Mouse (Mus musculus) lung, embryonic 16.5 days (tissue): ENCODE measurements around the gene Ndufb11. TPM values are rescaled to one million over a fixed set of nuclear protein-coding genes. Genes with fewer than 3 reads are reported as not detected.

ENCODE experiments used
- ATAC-seq: fragments of 200-750 bp; cut with Nextera tagmentation; 2 replicates; pipeline ENCODE4 v1.8.0; 2017; ENCODE audit warnings: low read depth, mild to moderate bottlenecking, moderate library complexity
- H3K27ac ChIP-seq: fragments of 300-500 bp; sonication (generic); 2 replicates; pipeline ENCODE4 v1.5.1; 2014; ENCODE audit warnings: mild to moderate bottlenecking, control low read depth, low read length
- H3K27me3 ChIP-seq: fragments of 300-500 bp; sonication (generic); 2 replicates; pipeline ENCODE4 v1.6.1; 2014; ENCODE audit warnings: low read depth, low read length, mixed read lengths; ENCODE audit not compliant: control insufficient read depth, insufficient read depth
- H3K36me3 ChIP-seq: fragments of 300-500 bp; sonication (generic); 2 replicates; pipeline ENCODE4 v1.6.1; 2014; ENCODE audit warnings: low read length; ENCODE audit not compliant: control insufficient read depth, insufficient read depth
- H3K4me1 ChIP-seq: fragments of 300-500 bp; sonication (generic); replicated peaks from 2 replicates; pipeline ENCODE4 v1.6.1; 2014; ENCODE audit warnings: low read length, mixed read lengths; ENCODE audit not compliant: control insufficient read depth, insufficient read depth
- H3K4me2 ChIP-seq: fragments of 300-500 bp; sonication (generic); 2 replicates; pipeline ENCODE4 v1.6.1; 2014; ENCODE audit warnings: low read depth, low read length, control low read depth
- H3K4me3 ChIP-seq: fragments of 300-500 bp; sonication (generic); 2 replicates; pipeline ENCODE4 v1.5.1; 2014; ENCODE audit warnings: mild to moderate bottlenecking, low read length, control low read depth
- H3K9ac ChIP-seq: fragments of 300-500 bp; sonication (generic); 2 replicates; pipeline ENCODE4 v1.6.1; 2014; ENCODE audit warnings: low read length, control low read depth
- H3K9me3 ChIP-seq: fragments of 300-500 bp; sonication (generic); 2 replicates; pipeline ENCODE4 v1.6.1; 2016; ENCODE audit warnings: low read length; ENCODE audit not compliant: control insufficient read depth
- WGBS: fragments of 180-500 bp; shearing (Covaris S2); extraction: QIAGEN DNeasy Blood & Tissue Kit; methylation state at CpG from one replicate; pipeline ENCODE4 v1.1.7; 2014; 5-methylcytosine and 5-hydroxymethylcytosine counted together
- polyA plus RNA-seq: library from polyadenylated mRNA; unstranded; fragments of >200 nt; fragmentation: Nextera tagmentation; extraction: Ambion mirVana; gene quantifications from 2 replicates; pipeline ENCODE4 v1.2.1, GENCODE M21; 2015

The Ndufb11 gene
- 253 and 258 TPM in 2 replicates for polyA plus RNA-seq

DNA sequence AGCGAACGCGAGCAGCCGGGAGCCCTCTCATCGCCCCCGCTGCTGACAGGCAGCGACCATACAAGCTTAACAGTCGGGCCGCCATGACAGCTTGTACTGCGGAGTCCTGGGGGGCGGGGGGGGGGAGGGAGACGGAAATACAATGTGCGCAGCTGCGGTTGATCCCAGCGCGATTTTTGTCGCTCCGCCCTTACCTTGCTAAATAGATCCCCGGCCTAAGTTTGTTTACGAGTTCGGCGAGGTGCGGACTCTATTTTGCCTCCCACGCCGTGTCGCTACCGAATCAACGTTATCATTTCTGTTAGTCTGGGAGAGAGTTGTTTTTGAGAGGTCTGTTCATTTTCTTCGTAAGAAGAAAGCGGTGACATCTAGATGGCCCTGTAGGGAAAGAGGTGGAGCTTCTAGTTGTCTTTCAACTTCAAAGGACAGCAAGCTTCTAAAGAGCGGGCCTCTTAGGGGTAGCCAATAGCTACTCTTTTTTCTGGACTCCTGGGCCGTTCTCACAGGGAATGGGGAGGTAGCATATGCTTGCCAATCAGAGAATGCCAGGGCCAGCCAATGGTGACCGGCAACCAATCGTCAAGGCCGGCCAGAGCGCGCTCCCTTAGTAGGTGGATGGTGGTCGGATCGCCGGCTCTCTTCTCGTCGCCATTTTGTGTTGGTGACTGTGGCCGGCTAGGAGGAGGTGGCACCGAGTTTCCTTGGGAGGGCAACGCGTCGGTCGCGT is at the start of gene Ndufb11, which contains the start of gene Rbm10:
Ndufb11 (minus strand) TSS at position 444 of the 727 bp plus-strand sequence.
Rbm10 (plus strand) TSS at position 328 of the 727 bp plus-strand sequence.
- Histone ChIP-seq H3K36me3 (peaks cover 4% of the 10 kb centered on the region; the same call in 1 of the 2 replicates), H3K27me3 (no peaks in the 10 kb centered on the region), H3K9ac (peak within 1 kb of the TSS; percentile 79), H3K27ac (peak within 1 kb of the TSS; percentile 90), H3K4me3 (peak within 1 kb of the TSS; percentile 67), H3K4me2 (peak within 1 kb of the TSS; percentile 58), H3K9me3 (no peaks in the 10 kb centered on the region), H3K4me1 (peaks cover 6% of the 10 kb centered on the region; the same call in 1 of the 2 replicates)
- 9% methylated on average over 47 of the region's 49 CpGs for WGBS
- peak; percentile 98 for ATAC-seq

DNA sequence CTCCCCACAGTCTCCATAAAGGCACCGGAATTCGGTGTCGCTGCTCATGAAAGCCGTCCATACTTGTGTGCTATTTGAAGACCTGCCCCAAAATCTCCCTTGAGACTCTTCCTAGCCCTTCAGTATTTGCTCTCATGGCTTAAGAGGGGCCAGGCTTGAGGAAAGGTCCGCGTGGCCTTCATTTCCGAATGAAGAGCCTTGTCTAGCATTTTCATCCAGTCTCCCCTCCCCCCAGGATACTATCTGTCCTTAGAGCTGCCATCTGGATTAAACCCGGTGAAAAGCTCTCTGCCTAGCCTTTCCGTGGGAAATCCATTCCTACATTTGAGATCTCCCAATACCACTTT is 46.0 kb upstream of the Ndufb11 start:
- peak overlapping the region; percentile 61 for H3K4me2 ChIP-seq
- WGBS: 17% methylated on average over 9 of the region's 9 CpGs
- H3K27ac ChIP-seq: peak overlapping the region; percentile 61
- no peaks in the 10 kb centered on the region; the same call in 1 of the 2 replicates for H3K4me1 ChIP-seq
- no peaks in the 10 kb centered on the region for H3K27me3 ChIP-seq
- H3K9ac ChIP-seq: peak overlapping the region; percentile 82
- peak overlapping the region; percentile 68 for H3K4me3 ChIP-seq
- H3K36me3 ChIP-seq: peaks cover 2% of the 10 kb centered on the region; the same call in 1 of the 2 replicates
- ATAC-seq: peak; percentile 6
- no peaks in the 10 kb centered on the region for H3K9me3 ChIP-seq

DNA sequence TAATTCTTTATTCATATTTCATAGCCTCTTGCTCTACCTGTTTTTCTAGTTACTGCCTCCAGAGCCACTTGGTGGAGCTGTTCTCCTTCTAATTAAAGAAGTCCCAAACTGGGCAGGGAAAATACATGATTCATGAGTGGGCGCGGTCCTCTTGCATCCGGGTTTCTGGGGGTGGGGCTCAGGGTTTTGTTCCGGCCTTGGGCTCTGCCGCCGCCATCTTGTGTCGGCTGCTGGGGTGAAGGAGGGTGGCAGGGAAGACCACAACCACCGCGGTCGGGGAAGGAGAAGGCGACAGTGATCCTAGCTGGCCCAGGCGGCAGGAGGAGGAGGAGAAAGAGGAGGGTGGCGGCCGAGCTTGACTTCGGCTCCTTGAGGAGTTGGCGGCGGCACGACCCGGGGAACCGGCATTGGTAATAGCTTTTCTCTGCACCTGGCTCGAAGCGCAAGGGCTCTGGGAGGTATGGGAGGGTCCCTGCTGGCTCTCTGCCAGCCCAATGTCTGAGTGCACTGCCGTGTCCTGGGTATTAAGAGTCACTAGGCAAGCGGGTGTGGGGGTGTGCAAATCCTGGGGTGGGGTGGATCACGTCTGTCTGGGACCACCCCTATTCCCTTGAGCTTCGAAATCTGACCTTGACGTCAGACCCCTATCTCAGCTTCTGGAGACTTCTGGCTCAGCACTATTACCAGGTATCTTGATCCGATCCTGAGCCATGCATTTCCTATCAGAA is 45.5 kb upstream of the Ndufb11 start:
- Histone ChIP-seq H3K4me3 (peak overlapping the region; percentile 68), H3K4me2 (peak overlapping the region; percentile 61), H3K9me3 (no peaks in the 10 kb centered on the region), H3K36me3 (peaks cover 2% of the 10 kb centered on the region; the same call in 1 of the 2 replicates), H3K4me1 (no peaks in the 10 kb centered on the region; the same call in 1 of the 2 replicates), H3K27me3 (no peaks in the 10 kb centered on the region), H3K27ac (peak overlapping the region; percentile 61), H3K9ac (peak overlapping the region; percentile 82)
- 11% methylated on average over 28 of the region's 28 CpGs for WGBS
- ATAC-seq: peak; percentile 87

DNA sequence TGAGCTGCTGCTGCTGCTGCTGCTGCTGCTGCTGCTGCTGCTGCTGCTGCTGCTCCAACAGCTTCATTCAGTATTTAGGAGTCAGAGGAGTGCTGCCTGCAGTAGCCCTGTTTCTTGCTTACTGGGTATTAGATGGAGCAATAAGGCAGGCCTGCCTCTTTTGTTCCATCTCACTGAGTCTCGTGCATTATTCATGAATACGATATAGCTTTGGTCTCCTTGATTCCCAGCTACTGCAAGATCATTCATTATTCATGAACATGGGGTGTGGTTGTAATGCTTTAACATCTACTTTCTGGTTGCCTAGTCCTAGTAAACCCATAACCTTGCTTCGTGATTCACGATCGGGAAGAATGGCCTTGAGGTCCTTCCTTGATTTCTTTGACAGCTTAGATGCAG is 44.9 kb upstream of the Ndufb11 start:
- no peak overlapping the region for H3K27ac ChIP-seq
- ATAC-seq: no peak
- no peak overlapping the region for H3K9ac ChIP-seq
- peaks cover 2% of the 10 kb centered on the region; the same call in 1 of the 2 replicates for H3K36me3 ChIP-seq
- no peaks in the 10 kb centered on the region; the same call in 1 of the 2 replicates for H3K4me1 ChIP-seq
- no peaks in the 10 kb centered on the region for H3K27me3 ChIP-seq
- H3K9me3 ChIP-seq: no peaks in the 10 kb centered on the region
- 25% methylated on average over 5 of the region's 5 CpGs for WGBS
- no peak overlapping the region for H3K4me3 ChIP-seq
- H3K4me2 ChIP-seq: no peak overlapping the region

DNA sequence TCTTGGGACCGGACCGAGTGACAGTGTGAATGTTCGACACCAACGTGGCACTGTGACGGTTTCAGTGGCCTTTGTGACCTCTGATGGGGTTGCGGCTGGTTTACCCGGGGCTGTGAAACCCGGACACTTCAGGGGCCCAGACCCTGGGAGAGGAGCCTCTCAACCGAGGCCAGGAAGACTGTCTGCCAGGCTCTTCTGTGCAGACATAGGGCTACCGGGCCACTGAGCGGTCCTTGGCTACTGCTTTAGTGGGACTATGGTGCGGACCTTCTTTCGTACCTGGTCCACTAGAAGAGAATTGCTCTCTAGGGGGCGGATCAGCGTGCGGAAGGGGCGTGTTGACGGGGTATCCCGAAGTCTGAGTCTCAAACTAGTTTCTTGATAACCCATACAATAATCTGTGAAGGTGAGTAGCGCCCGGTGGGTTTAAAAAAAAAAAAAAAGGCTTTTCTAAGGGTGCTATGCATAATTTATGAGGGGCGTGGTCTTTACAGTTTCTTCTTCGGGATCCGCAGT is 41.5 kb upstream of the Ndufb11 start:
- ATAC-seq: no peak; the same call in 1 of the 2 replicates
- Histone ChIP-seq H3K27ac (no peak overlapping the region; the same call in 1 of the 2 replicates), H3K4me1 (no peaks in the 10 kb centered on the region; the same call in 1 of the 2 replicates), H3K36me3 (no peaks in the 10 kb centered on the region), H3K9ac (peak overlapping the region; percentile 71), H3K4me2 (peak overlapping the region; percentile 71), H3K4me3 (peak overlapping the region; percentile 58), H3K9me3 (no peaks in the 10 kb centered on the region), H3K27me3 (no peaks in the 10 kb centered on the region)
- 12% methylated on average over 24 of the region's 24 CpGs for WGBS

DNA sequence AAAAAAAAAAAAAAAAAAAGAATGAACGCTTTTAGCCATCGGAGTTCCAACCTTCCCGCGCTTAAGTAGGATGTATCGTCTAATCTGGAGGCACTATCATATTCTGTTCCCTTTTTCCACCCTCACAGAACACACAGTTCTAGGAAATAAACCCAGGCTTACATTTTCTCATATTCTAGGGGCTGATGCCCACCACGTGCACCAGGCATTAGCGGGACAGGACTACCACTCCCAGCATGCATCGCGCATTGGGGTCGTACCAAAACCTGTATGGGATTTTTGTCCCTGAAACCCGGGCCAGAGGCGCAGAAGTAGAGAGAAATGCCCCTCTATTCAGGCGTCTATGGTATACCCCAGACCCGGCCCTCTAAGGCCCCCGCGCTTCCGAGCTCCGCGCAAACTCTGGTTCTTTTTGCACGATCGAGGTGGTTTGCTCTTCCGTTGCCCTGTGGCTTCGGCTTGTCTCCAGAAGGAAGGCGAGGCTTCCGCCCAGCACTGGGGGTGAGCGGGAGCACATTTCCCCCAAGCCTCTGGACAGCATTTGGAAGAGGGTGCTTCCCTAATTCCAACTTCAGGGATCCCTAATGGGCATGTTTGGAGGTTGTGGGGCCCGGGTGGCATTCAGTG is 40.7 kb upstream of the Ndufb11 start, which contains the start of gene Uba1:
Uba1 (plus strand) TSS at position 301 of the 627 bp plus-strand sequence.
- Histone ChIP-seq H3K9me3 (no peaks in the 10 kb centered on the region), H3K4me2 (peak within 1 kb of the TSS; percentile 71), H3K36me3 (no peaks in the 10 kb centered on the region), H3K4me1 (no peaks in the 10 kb centered on the region), H3K4me3 (peak within 1 kb of the TSS; percentile 58), H3K27me3 (no peaks in the 10 kb centered on the region), H3K27ac (peak within 1 kb of the TSS; percentile 44; the same call in 1 of the 2 replicates), H3K9ac (peak within 1 kb of the TSS; percentile 71)
- WGBS: 15% methylated on average over 27 of the region's 27 CpGs
- peak; percentile 93 for ATAC-seq

DNA sequence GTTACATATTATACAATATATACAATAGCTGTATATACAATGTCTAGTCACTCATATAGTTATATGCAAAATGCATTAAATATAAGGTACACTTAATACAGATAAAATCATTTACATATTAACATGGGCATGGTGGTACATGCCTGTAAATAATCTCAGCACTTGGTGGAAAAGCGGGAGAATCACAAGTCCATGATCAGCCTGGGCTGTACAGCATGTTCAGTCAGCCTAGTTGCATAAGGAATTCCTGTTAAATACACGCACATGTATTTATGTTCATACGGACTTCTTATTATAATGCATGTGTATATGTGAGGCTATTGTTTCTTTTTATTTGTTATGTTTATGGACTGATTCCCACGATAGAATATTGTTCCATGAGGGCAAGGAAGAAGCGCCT is 40.2 kb upstream of the Ndufb11 start:
- Histone ChIP-seq H3K36me3 (no peaks in the 10 kb centered on the region), H3K4me2 (peak overlapping the region; percentile 71), H3K27me3 (no peaks in the 10 kb centered on the region), H3K4me1 (no peaks in the 10 kb centered on the region), H3K27ac (no peak overlapping the region), H3K4me3 (peak overlapping the region; percentile 58), H3K9me3 (no peaks in the 10 kb centered on the region), H3K9ac (no peak overlapping the region)
- ATAC-seq: no peak
- 22% methylated on average over 5 of the region's 5 CpGs for WGBS

DNA sequence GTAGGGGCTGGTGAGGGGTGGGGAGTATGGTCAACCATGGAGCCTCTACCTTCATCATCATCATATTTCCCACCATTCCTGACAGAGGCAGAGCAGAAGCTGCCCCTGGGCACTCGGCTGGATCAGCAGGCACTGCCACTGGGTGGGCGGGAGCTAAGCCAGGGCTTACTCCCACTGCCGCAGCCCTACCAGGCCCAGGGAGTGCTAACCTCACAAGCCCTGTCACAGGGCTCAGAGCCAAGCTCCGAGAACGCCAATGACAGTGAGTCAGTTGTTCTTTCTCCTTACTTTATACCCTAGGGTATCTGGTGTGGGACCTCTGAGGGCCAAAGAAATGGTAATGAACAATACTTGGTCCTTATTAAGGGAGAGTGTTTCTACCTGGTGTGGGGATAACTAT is 27.4 kb upstream of the Ndufb11 start:
- Histone ChIP-seq H3K36me3 (peaks cover 19% of the 10 kb centered on the region), H3K9me3 (no peaks in the 10 kb centered on the region)
- no peak for ATAC-seq

More for the DNA sequence above, 27.4 kb upstream of the Ndufb11 start:
- Histone ChIP-seq H3K27me3 (no peaks in the 10 kb centered on the region), H3K27ac (no peak overlapping the region), H3K4me3 (no peak overlapping the region), H3K4me2 (no peak overlapping the region), H3K9ac (no peak overlapping the region), H3K4me1 (no peaks in the 10 kb centered on the region)
- 81% methylated on average over 5 of the region's 5 CpGs for WGBS
